Mouse (Mus musculus): Measurements from ENCODE around the gene Igsf3. TPM values are rescaled to one million over a fixed set of nuclear protein-coding genes. Genes with fewer than 3 reads are reported as not detected.

Gene Igsf3
- polyA plus RNA-seq, 1 experiment from 2014 or later: 39.7 TPM

DNA sequence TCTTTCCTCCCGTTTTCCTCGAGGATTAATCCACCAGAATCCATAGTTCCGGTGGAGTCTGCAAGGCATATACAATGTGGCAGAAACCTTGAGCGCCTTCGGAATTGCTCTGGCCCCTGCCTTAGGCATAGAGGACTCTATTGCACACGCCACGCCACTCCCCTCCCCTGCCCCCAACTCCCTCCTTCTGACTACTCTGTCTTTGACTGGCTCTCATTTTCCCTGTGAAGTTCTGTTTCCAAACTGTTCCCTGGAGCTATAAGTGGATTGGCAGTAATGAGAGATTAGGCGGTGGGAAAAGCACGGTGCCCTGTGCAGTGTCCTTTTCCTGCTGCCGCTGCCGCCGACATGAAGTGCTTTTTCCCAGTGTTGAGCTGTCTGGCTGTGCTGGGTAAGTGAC, 1.2 kb downstream of the Igsf3 start:
- Histone ChIP-seq H3K36me3 (ENCODE audit: poor library complexity, severe bottlenecking) (no peaks in the 10 kb centered on the region), H3K4me3 (peak overlapping the region; percentile 80), H3K27ac (peak overlapping the region; percentile 2; the same call in 1 of the 2 replicates), H3K27me3 (peaks cover 14% of the 10 kb centered on the region; the same call in 1 of the 2 replicates), H3K4me1 (peaks cover 61% of the 10 kb centered on the region), H3K9ac (peak overlapping the region; percentile 88), H3K9me3 (replicated peaks) (no peaks in the 10 kb centered on the region), H3K4me2 (peak overlapping the region; percentile 89)
- ATAC-seq: peak; percentile 44
- 0% methylated on average over 12 of the region's 12 CpGs for WGBS

GRCm38 (mm10) chr3:101379789-101380188, 2.9 kb downstream of the Igsf3 start:
- Histone ChIP-seq H3K4me2 (peak overlapping the region; percentile 89), H3K9me3 (replicated peaks) (no peaks in the 10 kb centered on the region), H3K36me3 (ENCODE audit: poor library complexity, severe bottlenecking) (no peaks in the 10 kb centered on the region), H3K27me3 (peaks cover 9% of the 10 kb centered on the region; the same call in 1 of the 2 replicates), H3K4me1 (peaks cover 68% of the 10 kb centered on the region), H3K9ac (peak overlapping the region; percentile 31; the same call in 1 of the 2 replicates), H3K27ac (no peak overlapping the region), H3K4me3 (peak overlapping the region; percentile 80)
- no peak for ATAC-seq
- WGBS: 19% methylated on average over 4 of the region's 4 CpGs

DNA sequence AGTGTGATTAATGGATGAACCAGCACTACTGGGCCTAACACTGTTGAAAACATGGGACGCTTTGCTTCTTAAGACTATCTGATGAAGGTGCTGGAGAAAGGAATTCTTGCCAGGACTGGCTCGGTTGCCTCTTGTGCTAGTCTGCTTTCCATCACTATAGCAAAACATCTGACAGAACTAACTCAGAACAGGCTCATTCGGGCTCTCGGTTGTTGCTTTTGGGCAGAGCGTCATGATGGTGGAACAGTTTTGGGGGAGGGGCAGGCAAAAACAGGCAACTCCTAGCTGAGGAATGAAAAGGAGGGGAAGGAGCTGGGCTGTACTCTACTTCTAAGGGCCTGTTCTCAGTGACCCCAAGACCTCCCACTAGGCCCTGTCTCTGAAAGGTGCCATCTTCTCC, 4.8 kb downstream of the Igsf3 start:
- Histone ChIP-seq H3K4me2 (peak overlapping the region; percentile 89; the same call in 1 of the 2 replicates), H3K4me3 (no peak overlapping the region), H3K9me3 (replicated peaks) (no peaks in the 10 kb centered on the region), H3K27ac (no peak overlapping the region), H3K4me1 (peaks cover 65% of the 10 kb centered on the region), H3K36me3 (ENCODE audit: poor library complexity, severe bottlenecking) (no peaks in the 10 kb centered on the region), H3K27me3 (peaks cover 5% of the 10 kb centered on the region; the same call in 1 of the 2 replicates), H3K9ac (no peak overlapping the region)
- WGBS: 90% methylated on average over 5 of the region's 5 CpGs
- ATAC-seq: no peak

- Histone ChIP-seq H3K27me3 (peaks cover 5% of the 10 kb centered on the region; the same call in 1 of the 2 replicates), H3K4me1 (peaks cover 60% of the 10 kb centered on the region), H3K27ac (no peak overlapping the region), H3K9ac (no peak overlapping the region), H3K4me3 (no peak overlapping the region), H3K4me2 (no peak overlapping the region), H3K9me3 (replicated peaks) (no peaks in the 10 kb centered on the region), H3K36me3 (ENCODE audit: poor library complexity, severe bottlenecking) (no peaks in the 10 kb centered on the region)
- ATAC-seq: peak; percentile 19; the same call in 1 of the 2 replicates
- 41% methylated on average over 4 of the region's 4 CpGs for WGBS
Observed at GRCm38 (mm10) chr3:101382751-101383150, 5.9 kb downstream of the Igsf3 start.

GRCm38 (mm10) chr3:101386430-101387016, 9.6 kb downstream of the Igsf3 start:
- no peaks in the 10 kb centered on the region for H3K9me3 ChIP-seq (replicated peaks)
- H3K9ac ChIP-seq: no peak overlapping the region
- no peak overlapping the region for H3K4me3 ChIP-seq
- H3K27ac ChIP-seq: no peak overlapping the region
- peaks cover 53% of the 10 kb centered on the region for H3K4me1 ChIP-seq
- H3K27me3 ChIP-seq: peaks cover 3% of the 10 kb centered on the region; the same call in 1 of the 2 replicates
- ATAC-seq: no peak
- 70% methylated on average over 8 of the region's 8 CpGs for WGBS
- H3K4me2 ChIP-seq: no peak overlapping the region
- no peaks in the 10 kb centered on the region for H3K36me3 ChIP-seq (ENCODE audit: poor library complexity, severe bottlenecking)

DNA sequence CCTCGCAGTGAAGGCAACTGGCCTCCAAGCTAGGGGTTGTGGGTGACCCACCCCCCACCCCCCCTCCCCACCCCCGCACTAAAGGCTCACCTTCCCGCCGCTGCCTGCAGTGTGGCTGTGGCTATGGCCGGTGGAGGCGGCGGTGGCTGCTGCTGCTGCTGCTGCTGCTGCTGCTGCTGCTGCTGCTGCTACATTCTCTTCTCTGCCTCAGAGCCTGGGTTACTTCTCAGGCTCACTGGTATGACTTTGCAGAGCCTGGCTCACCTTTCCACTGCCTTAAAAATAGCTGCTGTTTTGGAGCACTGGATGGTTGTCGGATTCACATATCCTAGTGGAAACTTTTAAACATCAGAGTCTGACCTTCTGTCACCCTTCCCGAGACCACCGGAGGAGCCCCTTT, 11.0 kb downstream of the Igsf3 start:
- H3K4me1 ChIP-seq: peaks cover 47% of the 10 kb centered on the region
- no peak overlapping the region for H3K4me3 ChIP-seq
- H3K36me3 ChIP-seq (ENCODE audit: poor library complexity, severe bottlenecking): no peaks in the 10 kb centered on the region
- H3K9me3 ChIP-seq (replicated peaks): no peaks in the 10 kb centered on the region
- no peak overlapping the region for H3K9ac ChIP-seq
- ATAC-seq: no peak
- no peak overlapping the region for H3K4me2 ChIP-seq
- H3K27ac ChIP-seq: no peak overlapping the region
- 8% methylated on average over 9 of the region's 10 CpGs for WGBS
- H3K27me3 ChIP-seq: peaks cover 3% of the 10 kb centered on the region; the same call in 1 of the 2 replicates

- Histone ChIP-seq H3K36me3 (ENCODE audit: poor library complexity, severe bottlenecking) (no peaks in the 10 kb centered on the region), H3K9me3 (replicated peaks) (no peaks in the 10 kb centered on the region), H3K27ac (no peak overlapping the region), H3K4me3 (no peak overlapping the region), H3K4me2 (no peak overlapping the region), H3K9ac (no peak overlapping the region), H3K4me1 (peaks cover 48% of the 10 kb centered on the region), H3K27me3 (peaks cover 3% of the 10 kb centered on the region; the same call in 1 of the 2 replicates)
- ATAC-seq: no peak
- WGBS: 85% methylated on average over 3 of the region's 3 CpGs
Observed at GRCm38 (mm10) chr3:101389566-101389965, 12.7 kb downstream of the Igsf3 start.

DNA sequence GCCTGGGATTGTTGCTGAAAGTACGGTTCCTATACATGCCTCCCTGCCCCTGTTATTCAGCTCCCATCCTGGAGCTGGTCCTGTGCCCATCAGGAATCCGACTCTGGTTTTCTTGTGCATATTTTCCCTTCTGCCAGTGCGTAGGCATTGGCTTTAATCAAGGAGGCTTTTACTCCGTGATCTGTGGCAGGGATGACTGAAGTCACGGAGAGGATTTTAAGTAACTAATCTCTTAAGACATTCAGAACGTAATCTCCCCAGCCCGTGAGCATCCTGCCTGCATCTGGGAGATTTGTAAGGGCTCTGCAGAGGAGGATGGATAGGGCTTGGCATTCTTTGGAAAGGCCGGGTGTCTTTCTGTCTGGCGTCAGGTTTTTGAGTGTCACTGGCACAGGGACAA, 13.6 kb downstream of the Igsf3 start:
- H3K4me1 ChIP-seq: peaks cover 51% of the 10 kb centered on the region
- WGBS: 25% methylated on average over 9 of the region's 9 CpGs

DNA sequence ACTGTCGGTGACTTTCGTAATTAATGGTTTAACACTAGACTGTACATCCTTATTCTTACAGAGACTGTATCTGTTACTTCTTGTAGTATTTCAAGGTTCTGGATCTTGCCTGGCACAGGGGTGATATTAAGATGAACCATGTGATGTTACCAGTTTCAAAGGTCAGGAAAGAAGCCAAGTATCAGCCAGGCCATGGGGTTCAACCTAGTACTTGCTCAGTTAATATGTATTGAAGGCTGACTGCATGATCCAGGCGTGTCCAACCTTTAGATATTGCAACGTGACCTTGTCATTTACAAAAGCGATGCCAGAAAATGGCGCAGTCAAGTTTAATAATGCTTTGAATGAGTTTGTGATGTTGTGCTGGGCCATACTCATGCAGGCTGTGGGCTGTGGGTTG, 15.1 kb downstream of the Igsf3 start:
- H3K27me3 ChIP-seq: peaks cover 3% of the 10 kb centered on the region; the same call in 1 of the 2 replicates

More for the DNA sequence above, 13.6 kb downstream of the Igsf3 start:
- ATAC-seq: no peak
- Histone ChIP-seq H3K4me2 (no peak overlapping the region), H3K9me3 (replicated peaks) (no peaks in the 10 kb centered on the region), H3K4me3 (no peak overlapping the region), H3K27ac (no peak overlapping the region), H3K27me3 (peaks cover 3% of the 10 kb centered on the region; the same call in 1 of the 2 replicates), H3K36me3 (ENCODE audit: poor library complexity, severe bottlenecking) (no peaks in the 10 kb centered on the region), H3K9ac (no peak overlapping the region)

DNA sequence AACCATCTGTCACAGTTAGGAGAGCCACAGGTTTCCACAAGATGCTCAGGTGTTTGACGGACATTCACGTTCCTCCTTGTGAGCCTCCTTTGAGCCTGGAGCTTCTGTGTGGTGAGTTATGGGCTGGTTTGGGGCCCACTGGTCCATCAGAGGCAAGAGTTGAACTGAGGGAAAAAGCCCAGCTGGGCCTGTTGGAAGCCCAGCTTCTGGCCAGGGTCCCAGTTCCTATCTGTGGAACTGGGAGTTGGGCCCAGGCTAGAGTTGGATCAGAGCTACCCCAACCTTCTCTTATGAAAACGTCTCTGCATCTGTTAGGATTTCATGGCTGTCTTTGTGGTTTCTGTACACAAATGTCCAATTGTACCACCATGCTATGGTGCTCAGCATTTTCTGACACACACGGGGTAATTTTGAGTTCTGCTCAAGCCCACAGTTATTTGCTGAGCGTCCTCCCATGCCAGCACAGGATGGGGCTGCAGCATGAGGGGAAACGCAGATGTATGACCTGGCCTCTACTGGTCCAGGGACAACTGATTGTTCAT, 16.3 kb downstream of the Igsf3 start:
- Histone ChIP-seq H3K9ac (no peak overlapping the region), H3K27ac (no peak overlapping the region), H3K4me2 (no peak overlapping the region), H3K4me1 (peaks cover 69% of the 10 kb centered on the region), H3K36me3 (ENCODE audit: poor library complexity, severe bottlenecking) (no peaks in the 10 kb centered on the region), H3K4me3 (no peak overlapping the region), H3K27me3 (peaks cover 3% of the 10 kb centered on the region; the same call in 1 of the 2 replicates), H3K9me3 (replicated peaks) (no peaks in the 10 kb centered on the region)
- no peak for ATAC-seq
- WGBS: 87% methylated on average over 6 of the region's 6 CpGs

More for the DNA sequence above, 15.1 kb downstream of the Igsf3 start:
- no peaks in the 10 kb centered on the region for H3K36me3 ChIP-seq (ENCODE audit: poor library complexity, severe bottlenecking)
- H3K9me3 ChIP-seq (replicated peaks): no peaks in the 10 kb centered on the region
- H3K4me2 ChIP-seq: no peak overlapping the region
- H3K27ac ChIP-seq: no peak overlapping the region
- H3K4me1 ChIP-seq: peaks cover 63% of the 10 kb centered on the region
- no peak overlapping the region for H3K4me3 ChIP-seq
- H3K9ac ChIP-seq: no peak overlapping the region
- no peak for ATAC-seq
- WGBS: 94% methylated on average over 6 of the region's 6 CpGs

DNA sequence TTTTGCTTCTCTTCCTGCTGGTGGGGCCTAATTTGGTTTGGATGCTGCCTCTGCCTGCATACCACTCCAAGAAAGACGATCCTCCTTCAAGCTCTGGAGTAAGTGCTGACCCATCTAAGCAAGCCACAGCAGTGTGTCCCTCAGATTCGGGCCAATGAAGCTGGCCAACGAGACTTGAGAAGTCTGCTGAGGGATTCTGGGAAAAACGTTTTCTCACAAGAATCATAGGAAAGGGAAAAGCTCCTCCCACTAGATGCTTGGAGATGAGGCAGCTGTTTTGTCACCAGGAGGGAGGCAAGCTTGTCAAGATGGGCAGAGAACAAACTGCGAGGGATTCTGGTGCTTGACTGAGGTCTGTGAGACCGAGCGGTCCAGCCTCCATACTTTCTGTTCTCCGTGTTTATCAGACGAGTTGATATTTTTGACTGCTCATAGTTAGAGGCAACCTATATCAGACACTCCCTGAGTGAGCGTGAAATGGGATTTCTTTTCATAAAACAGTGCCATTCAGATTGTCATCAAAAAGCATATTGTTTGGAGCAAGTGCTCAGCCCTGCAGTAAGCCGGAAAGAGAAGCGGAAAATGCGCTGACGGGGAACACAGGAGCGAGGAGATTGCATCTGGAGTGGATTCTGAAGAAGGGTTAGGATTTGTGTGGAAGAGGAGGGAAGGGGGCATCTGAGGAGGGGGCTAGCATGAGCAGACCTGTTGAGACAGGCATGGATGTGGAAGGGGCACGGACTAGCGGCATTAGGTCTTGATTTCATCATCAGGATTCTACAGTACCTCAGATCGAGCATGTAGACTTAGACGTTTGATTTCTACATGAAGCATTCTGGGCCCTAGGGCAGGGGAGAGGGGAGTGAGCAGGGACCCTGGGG, 17.0 kb downstream of the Igsf3 start:
- Histone ChIP-seq H3K4me3 (no peak overlapping the region), H3K27ac (no peak overlapping the region), H3K27me3 (peaks cover 3% of the 10 kb centered on the region; the same call in 1 of the 2 replicates), H3K9ac (no peak overlapping the region), H3K4me2 (no peak overlapping the region), H3K36me3 (ENCODE audit: poor library complexity, severe bottlenecking) (no peaks in the 10 kb centered on the region), H3K4me1 (peaks cover 73% of the 10 kb centered on the region), H3K9me3 (replicated peaks) (no peaks in the 10 kb centered on the region)
- 67% methylated on average over 19 of the region's 19 CpGs for WGBS
- no peak for ATAC-seq

DNA sequence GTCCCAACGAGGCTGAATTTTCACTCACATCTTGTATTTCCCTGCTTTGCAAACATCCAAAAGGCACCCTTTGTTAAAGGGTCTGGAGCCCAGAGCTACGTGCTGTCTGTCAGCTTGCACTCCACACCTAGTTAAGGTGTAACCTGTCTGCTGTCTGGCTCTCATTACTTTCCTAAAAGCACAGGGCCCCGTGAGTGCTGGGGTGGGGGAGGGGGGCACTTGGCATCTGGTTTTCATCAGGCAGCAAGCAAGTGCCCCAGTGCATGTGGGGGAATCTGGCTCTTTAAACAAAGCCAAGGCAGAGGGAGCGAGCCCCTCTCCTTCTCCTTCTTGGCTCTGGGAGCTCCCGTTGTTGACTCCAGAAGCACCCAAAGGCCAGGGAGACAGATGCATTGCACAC, 18.5 kb downstream of the Igsf3 start:
- H3K4me1 ChIP-seq: peaks cover 74% of the 10 kb centered on the region
- H3K27me3 ChIP-seq: no peaks in the 10 kb centered on the region
- H3K36me3 ChIP-seq (ENCODE audit: poor library complexity, severe bottlenecking): no peaks in the 10 kb centered on the region
- H3K27ac ChIP-seq: no peak overlapping the region
- no peak overlapping the region for H3K9ac ChIP-seq
- WGBS: 50% methylated on average over 5 of the region's 5 CpGs
- no peak overlapping the region for H3K4me3 ChIP-seq
- no peak overlapping the region for H3K4me2 ChIP-seq
- no peaks in the 10 kb centered on the region for H3K9me3 ChIP-seq (replicated peaks)
- no peak for ATAC-seq
